Mouse (Mus musculus) limb, embryonic 13.5 days (tissue): ENCODE results near the gene Ntn3. TPM values are rescaled to one million over a fixed set of nuclear protein-coding genes. Genes with fewer than 3 reads are reported as not detected.

ENCODE experiments used
- ATAC-seq: fragments of 200-750 bp; cut with Nextera tagmentation; 2 replicates; pipeline ENCODE4 v1.8.0; 2017; ENCODE audit warnings: low read depth, moderate number of reproducible peaks, moderate TSS enrichment; ENCODE audit not compliant: low FRiP score
- H3K27ac ChIP-seq: fragments of 300-500 bp; sonication (generic); 2 replicates; pipeline ENCODE4 v1.5.1; 2015; ENCODE audit warnings: inconsistent platforms, mild to moderate bottlenecking, moderate library complexity
- H3K27me3 ChIP-seq: fragments of 300-500 bp; sonication (generic); 2 replicates; pipeline ENCODE4 v1.6.1; 2015; ENCODE audit warnings: mild to moderate bottlenecking, inconsistent platforms
- H3K36me3 ChIP-seq: fragments of 300-500 bp; sonication (generic); 2 replicates; pipeline ENCODE4 v1.6.1; 2015; ENCODE audit warnings: inconsistent platforms, mild to moderate bottlenecking, moderate library complexity
- H3K4me1 ChIP-seq: fragments of 300-500 bp; sonication (generic); 2 replicates; pipeline ENCODE4 v1.6.1; 2015; ENCODE audit warnings: inconsistent platforms
- H3K4me2 ChIP-seq: fragments of 300-500 bp; sonication (generic); replicated peaks from 2 replicates; pipeline ENCODE4 v1.6.1; 2015; ENCODE audit warnings: inconsistent platforms, mild to moderate bottlenecking, moderate library complexity
- H3K4me3 ChIP-seq: fragments of 300-500 bp; sonication (generic); 2 replicates; pipeline ENCODE4 v1.5.1; 2015; ENCODE audit warnings: moderate library complexity, mild to moderate bottlenecking, inconsistent platforms
- H3K9ac ChIP-seq: fragments of 300-500 bp; sonication (generic); 2 replicates; pipeline ENCODE4 v1.6.1; 2015; ENCODE audit warnings: mild to moderate bottlenecking, inconsistent platforms
- H3K9me3 ChIP-seq: fragments of 300-500 bp; sonication (generic); 2 replicates; pipeline ENCODE4 v1.6.1; 2016; ENCODE audit warnings: inconsistent platforms
- WGBS: fragments of 180-500 bp; shearing (Covaris S2); methylation state at CpG from one replicate; pipeline ENCODE4 v1.1.7; 2015; 5-methylcytosine and 5-hydroxymethylcytosine counted together
- microRNA-seq: library from miRNA; unstranded; fragments of <30 nt; microRNA quantifications from one replicate; pipeline ENCODE4, GENCODE M21; 2016
- polyA plus RNA-seq: library from polyadenylated mRNA; unstranded; fragments of >200 nt; fragmentation: Nextera tagmentation; extraction: Ambion mirVana; gene quantifications from 2 replicates; pipeline ENCODE4 v1.2.1, GENCODE M21; 2015

Gene Ntn3
- polyA plus RNA-seq, 1 experiment from 2014 or later = 14.9 TPM

DNA sequence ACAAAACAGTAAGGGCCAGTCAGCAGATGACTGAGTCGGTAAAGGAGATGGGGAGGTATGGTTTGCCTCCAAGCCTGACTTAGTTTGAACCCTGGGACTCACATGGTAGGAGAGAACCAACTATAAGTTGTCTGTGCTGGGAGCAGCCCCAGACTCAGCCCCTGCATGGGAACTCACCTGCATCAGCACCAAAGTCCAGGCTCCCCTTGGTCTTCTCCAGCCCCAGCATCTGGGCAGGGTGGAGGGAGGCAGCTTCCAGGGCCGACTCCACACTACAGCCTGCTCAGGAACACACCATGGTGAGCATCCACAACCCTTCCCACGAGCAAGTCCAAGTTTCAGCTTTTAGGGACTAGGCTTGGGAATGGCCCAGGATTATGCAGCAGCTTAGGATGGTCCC lies 52.9 kb downstream of the Ntn3 start:
- 0 out of 2 replicates have a peak overlapping the region, but pooled peaks have one; percentile 13 for H3K9ac ChIP-seq
- peaks cover 10% of the 10 kb centered on the region for H3K4me1 ChIP-seq
- H3K9me3 ChIP-seq = no peaks in the 10 kb centered on the region
- H3K27ac ChIP-seq = no peak overlapping the region
- H3K4me2 ChIP-seq = no peak overlapping the region
- ATAC-seq = no peak
- H3K4me3 ChIP-seq = no peak overlapping the region
- H3K27me3 ChIP-seq = no peaks in the 10 kb centered on the region
- peaks cover 21% of the 10 kb centered on the region for H3K36me3 ChIP-seq
- 86% methylated on average over 3 of the region's 3 CpGs for WGBS

- Histone ChIP-seq H3K4me1 (peaks cover 12% of the 10 kb centered on the region), H3K36me3 (peaks cover 21% of the 10 kb centered on the region), H3K9ac (no peak overlapping the region), H3K27me3 (no peaks in the 10 kb centered on the region), H3K4me2 (no peak overlapping the region), H3K9me3 (no peaks in the 10 kb centered on the region), H3K27ac (no peak overlapping the region), H3K4me3 (no peak overlapping the region)
- 92% methylated on average over 9 of the region's 9 CpGs for WGBS
- no peak for ATAC-seq
Observed at GRCm38 (mm10) chr17:24155742-24156141, 53.6 kb downstream of the Ntn3 start.

- ATAC-seq = no peak
- H3K27me3 ChIP-seq = no peaks in the 10 kb centered on the region
- H3K36me3 ChIP-seq = peaks cover 19% of the 10 kb centered on the region
- H3K9ac ChIP-seq = no peak overlapping the region
- WGBS = 72% methylated on average over 3 of the region's 3 CpGs
- no peak overlapping the region for H3K4me3 ChIP-seq
- no peaks in the 10 kb centered on the region for H3K9me3 ChIP-seq
- no peak overlapping the region for H3K27ac ChIP-seq
- H3K4me1 ChIP-seq = peaks cover 12% of the 10 kb centered on the region
- no peak overlapping the region for H3K4me2 ChIP-seq
Observed at GRCm38 (mm10) chr17:24154463-24154862, 54.9 kb downstream of the Ntn3 start.

Small RNA genes within 50 kb of the gene (microRNA-seq; reads per million reads assigned to microRNA genes)
- gene Mir5134 (1.4 reads per million), gene Mir6965 (0.52 reads per million)

Other genes starting within 250 kb of the Ntn3 start
- not detected in 2 replicates for gene Prss30, start 229.0 kb downstream of the Ntn3 start, polyA plus RNA-seq
- gene Prss22, start 211.4 kb downstream of the Ntn3 start, polyA plus RNA-seq = 0.47 and 0.60 TPM in 2 replicates
- gene Prss27, start 171.4 kb downstream of the Ntn3 start, polyA plus RNA-seq = 0.52 and 0.55 TPM in 2 replicates
- 75.7 and 77.4 TPM in 2 replicates for gene Kctd5, start 136.0 kb downstream of the Ntn3 start, polyA plus RNA-seq
- 37.9 and 38.2 TPM in 2 replicates for gene Pdpk1, start 58.6 kb downstream of the Ntn3 start, polyA plus RNA-seq
- 36.9 and 38.1 TPM in 2 replicates for gene Amdhd2, start 45.8 kb downstream of the Ntn3 start, polyA plus RNA-seq
- gene Atp6v0c, start 39.8 kb downstream of the Ntn3 start, polyA plus RNA-seq = 446 and 468 TPM in 2 replicates
- 9.1 and 10.2 TPM in 2 replicates for gene Tbc1d24, start 4.0 kb downstream of the Ntn3 start, polyA plus RNA-seq
- 15.8 and 16.3 TPM in 2 replicates for gene Tedc2, start 11.3 kb upstream of the Ntn3 start, polyA plus RNA-seq
- 65.4 and 67.0 TPM in 2 replicates for gene Ccnf, start 42.0 kb upstream of the Ntn3 start, polyA plus RNA-seq
- not detected in 2 replicates for gene Abca17, start 141.5 kb upstream of the Ntn3 start, polyA plus RNA-seq
- gene Abca3, start 142.4 kb upstream of the Ntn3 start, polyA plus RNA-seq = 5.6 and 6.6 TPM in 2 replicates
- 322 TPM in 2 replicates for gene Rnps1, start 205.0 kb upstream of the Ntn3 start, polyA plus RNA-seq
- 85.0 and 87.3 TPM in 2 replicates for gene Eci1, start 217.1 kb upstream of the Ntn3 start, polyA plus RNA-seq
- gene Dnase1l2, start 233.6 kb upstream of the Ntn3 start, polyA plus RNA-seq = 2.7 and 3.9 TPM in 2 replicates